Mouse (Mus musculus) lung, adult 18-20 months (tissue): ENCODE measurements at regions not wholly inside any gene's neighbourhood (a gene's known extent, or its start where the extent isn't known, plus 50 kb on each side); places are given as distances from the start of the nearest gene placed in this dataset.

Experiments
- DNase-seq, 2 experiments: peaks; one replicate each; pipeline ENCODE4 v3.0.0; 2022; ENCODE audit warnings: mixed read lengths in 2 of 2

DNA sequence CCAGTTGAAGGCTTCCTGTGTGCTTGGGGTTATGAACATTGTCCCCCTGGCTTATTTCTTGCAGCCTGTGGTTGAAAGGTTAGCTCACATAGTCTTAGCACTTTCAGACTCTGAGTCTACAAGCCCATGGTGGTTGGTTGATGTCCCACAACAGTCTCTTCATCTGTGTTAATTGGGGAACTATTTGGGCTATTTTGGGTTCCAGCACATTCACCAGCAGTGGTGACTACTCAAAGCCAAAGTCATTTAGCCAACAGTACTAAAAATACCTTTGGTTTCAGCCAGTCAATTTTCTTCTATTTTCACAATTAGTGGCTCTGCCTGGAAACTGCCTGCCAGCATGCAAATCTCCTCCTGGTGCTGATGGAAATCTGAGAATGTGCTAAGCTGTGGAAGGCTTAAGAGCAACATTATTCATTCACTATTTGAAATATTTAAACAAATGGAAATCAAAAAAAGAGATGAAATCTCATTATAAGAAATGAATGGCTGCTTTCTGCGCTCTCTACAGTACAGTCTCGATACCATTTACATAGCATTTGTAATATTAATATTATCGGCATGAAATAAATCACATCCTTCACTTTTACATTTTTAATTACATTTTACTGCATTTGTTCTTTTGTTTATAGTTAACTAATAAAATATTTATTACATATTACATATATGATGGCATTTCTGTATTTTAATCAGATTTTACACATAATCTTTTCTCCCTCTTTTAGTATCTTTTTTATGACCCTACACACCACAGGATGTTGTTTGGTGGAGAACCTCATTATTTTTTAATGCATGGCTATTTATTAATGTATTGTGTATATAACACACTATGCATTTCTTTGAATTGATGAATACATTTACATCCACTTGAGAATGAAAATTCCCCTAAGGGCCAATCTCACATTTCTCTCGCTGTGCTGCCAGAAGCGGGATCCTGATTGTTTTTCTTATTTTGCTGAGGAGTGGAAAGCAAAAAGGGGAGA lies 1023.5 kb downstream of the Car8 start:
- no peak for DNase-seq

- DNase-seq = no peak
Measured at GRCm38 (mm10) chr4:7206987-7207386, 1031.9 kb downstream of the Car8 start.

- DNase-seq = no peak
Measured at GRCm38 (mm10) chr4:7201816-7202215, 1037.0 kb downstream of the Car8 start.

GRCm38 (mm10) chr4:7199941-7200340 lies 1038.9 kb downstream of the Car8 start:
- no peak for DNase-seq

DNA sequence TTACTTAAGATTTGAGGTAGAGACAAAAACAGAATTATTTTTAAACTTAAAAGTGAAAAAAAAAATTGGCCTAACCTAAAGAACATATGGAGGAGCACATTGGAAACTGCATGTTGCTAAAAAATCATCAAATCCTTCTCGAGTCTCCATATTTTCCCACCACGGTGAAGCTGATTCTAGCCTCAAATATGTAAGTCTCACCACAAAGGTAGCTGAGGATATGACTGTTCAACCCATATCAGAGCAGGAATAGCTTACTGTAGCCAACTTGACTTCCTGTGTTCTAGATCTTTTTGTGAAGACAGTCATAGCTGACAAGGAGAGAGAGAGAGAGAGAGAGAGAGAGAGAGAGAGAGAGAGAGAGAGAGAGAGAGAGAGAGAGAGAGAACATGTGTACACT lies 1039.8 kb downstream of the Car8 start:
- DNase-seq = no peak

GRCm38 (mm10) chr4:7196570-7196969 lies 1042.3 kb downstream of the Car8 start:
- DNase-seq = no peak

- DNase-seq = no peak
Measured at GRCm38 (mm10) chr4:7195619-7196018, 1043.2 kb downstream of the Car8 start.

DNA sequence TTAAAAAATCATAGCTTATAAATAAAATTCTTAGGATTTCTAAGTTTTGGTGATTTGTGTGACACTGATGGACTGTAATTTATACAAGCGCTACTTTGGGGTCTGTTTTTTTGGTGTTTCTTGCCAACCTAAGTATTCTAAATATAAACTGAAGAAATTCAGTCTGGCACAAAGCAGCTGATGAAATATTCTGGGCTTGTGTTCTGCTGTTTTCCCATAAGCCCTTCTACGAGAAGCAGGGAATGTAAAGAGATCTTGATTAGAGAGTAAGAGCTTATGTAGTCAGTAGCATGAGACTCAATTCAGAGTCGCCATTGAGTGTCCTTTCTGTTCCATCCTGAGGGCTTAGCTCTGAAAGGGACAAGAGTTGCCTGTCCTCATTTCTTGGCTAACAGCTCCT lies 1046.9 kb downstream of the Car8 start:
- no peak for DNase-seq

DNA sequence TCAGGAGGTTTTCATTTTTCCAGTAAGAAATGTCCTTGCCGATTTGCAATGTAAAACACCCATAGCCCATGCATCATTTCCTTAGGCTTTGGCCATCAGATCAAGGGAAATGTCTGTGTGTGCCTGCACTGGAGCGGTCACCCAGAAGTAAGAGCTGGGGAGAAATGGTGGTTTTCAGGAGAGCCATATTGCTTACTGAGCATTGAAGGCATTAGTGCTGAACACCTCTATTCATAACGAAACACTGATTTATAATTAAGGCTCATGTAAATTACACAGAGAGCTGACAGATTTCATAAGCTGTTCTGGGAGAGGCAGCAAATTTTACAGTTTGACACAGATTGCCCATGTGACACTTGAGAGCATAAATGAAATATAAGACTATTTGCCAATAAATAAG lies 1047.6 kb downstream of the Car8 start:
- no peak for DNase-seq

DNA sequence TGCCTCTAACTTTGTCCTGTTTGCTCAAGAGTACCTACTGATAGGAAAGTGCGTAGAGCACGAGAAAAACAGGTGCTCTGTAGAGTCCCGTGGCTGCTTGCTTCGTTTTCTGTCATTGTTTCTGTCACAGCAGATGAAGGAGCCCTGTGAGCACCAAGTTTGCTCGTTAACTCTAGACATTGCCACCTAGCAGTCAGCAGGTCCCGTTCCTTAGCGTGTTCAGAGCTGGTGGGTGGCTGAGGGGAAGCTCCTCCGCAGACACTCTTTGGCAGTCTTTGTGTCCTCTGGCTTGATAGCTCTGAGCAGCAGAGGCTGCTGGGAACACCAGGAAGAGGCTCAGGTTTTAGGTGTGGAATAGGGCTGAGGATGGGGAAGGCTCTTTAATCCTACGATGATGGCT lies 1063.8 kb downstream of the Car8 start:
- no peak for DNase-seq

GRCm38 (mm10) chr4:7172528-7173306 lies 1066.1 kb downstream of the Car8 start:
- DNase-seq = no peak

- DNase-seq = no peak
Measured at GRCm38 (mm10) chr4:7171637-7172417, 1067.0 kb downstream of the Car8 start.

GRCm38 (mm10) chr4:7161411-7161810 lies 1077.4 kb downstream of the Car8 start:
- DNase-seq = no peak

GRCm38 (mm10) chr4:7157883-7158282 lies 1081.0 kb downstream of the Car8 start:
- peak in 1 of 2 experiments; percentile 12 for DNase-seq

DNA sequence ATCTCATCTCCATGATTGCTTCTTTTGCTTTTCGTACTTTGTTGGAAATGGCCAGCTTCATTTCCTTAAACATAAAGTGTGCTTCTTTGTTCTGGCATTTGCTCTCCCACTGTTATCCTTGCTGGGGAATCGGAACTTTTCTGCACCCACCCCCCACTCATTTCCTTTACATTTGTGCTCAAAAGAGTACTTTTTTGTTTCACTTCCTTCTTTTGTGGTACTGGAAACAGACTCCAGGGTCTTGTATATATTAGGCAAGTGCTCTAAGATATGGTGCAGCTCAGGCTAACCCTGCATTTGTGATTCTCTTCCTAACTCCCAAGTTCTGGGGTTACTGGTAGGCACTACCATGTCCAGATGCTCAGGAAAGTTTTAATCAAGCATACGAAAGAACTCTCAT lies 1084.6 kb downstream of the Car8 start:
- no peak for DNase-seq

- DNase-seq = no peak
Measured at GRCm38 (mm10) chr4:7153835-7154234, 1085.0 kb downstream of the Car8 start.

DNA sequence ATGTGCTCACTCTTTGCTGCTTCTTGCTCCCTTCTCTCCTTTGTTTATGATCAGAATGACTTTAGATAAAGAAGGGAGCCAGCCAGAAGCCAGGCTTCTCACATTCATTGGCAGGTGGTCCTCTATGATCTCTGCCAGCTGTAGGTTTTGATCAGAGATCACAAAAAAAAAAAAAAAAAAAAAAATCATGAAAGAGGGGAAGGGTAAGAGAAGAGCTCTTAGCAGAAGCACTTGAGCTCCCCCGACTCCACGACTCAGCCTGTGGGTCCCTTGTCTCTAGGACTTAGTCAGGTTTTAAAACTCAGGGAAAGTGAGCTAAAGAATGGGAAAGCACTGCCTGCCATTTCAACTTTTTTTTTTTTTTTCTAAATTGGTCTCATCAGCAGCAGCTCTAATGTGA lies 1093.1 kb downstream of the Car8 start:
- no peak for DNase-seq

DNA sequence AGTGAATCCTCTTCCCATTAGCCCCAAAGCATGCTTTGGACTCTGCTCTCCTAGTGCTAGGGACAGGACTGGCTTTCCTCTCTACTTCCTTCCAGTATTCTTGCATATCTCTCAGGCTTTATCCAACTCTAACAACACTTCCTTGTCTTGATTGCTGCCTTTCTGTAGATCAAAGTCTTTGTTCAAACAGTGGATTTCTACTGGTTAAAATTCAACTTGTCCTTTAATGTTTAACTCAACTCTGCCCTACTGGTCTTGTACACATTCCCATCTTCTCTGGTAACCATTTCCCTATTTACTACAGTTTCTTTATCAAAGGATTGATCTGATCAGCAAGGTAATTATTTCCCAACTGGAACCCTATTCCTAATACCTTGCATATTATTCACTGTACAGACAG lies 1094.6 kb downstream of the Car8 start:
- DNase-seq = no peak

DNA sequence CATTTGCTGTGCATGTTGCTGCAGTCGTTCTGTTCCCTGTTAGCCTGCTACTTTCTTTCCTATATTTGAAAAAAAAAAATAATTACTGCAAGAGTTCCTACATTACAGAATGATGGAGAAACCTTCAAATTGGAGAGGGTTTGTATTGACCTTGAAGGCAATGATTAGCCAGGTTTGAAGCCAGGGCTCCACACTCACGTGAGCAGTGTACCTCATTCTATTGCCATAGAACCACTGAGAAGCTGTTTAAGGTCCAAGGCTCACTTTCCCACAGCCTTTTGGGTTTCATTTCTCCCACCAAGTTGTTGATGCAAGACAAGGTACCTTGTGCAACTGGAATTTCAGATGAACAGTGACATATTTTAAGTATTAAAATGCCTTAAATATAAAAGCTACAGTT lies 1095.2 kb downstream of the Car8 start:
- no peak for DNase-seq

- DNase-seq = no peak
Measured at GRCm38 (mm10) chr4:7142781-7143180, 1096.1 kb downstream of the Car8 start.

DNA sequence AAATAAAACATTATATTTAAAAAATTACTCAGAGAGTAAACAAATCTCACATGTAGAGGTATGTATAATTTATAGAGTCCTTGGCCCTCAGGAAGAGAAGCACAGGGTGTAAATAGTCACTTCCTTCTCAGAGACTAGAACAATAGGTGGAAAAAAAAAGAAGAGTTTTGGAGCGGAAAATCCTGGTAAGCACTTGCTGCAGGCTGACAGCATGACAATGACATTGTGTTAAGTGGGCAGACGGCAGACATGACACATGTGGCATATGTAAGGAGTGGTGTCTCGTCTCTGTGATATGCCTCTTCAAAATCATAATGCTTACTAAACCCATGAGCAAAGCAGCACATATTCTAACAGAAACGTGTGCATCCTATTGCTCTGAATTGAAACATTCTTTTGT lies 1126.7 kb downstream of the Car8 start:
- DNase-seq = no peak

DNA sequence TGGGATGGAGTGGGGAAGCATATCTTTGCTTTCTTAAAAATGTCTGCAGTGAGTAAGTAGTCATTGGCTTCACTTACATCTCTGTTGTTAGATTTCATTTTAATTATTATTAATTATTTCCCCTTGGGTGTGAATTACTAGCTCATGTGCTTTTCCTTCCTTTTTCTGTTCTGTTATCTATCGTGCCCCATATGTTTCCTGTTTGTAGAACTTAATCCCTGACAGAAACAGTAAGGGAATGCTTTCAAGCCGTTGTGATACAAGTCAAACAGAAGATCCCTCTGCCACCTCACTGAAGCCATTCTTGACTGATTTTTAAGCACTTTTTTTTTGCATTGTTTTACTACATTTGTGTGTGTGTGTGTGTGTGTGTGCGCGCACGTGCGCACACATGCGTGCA lies 1145.9 kb downstream of the Car8 start:
- no peak for DNase-seq

- no peak for DNase-seq
Measured at GRCm38 (mm10) chr4:7091201-7091814, 1147.5 kb downstream of the Car8 start.
